Mouse (Mus musculus): Measurements from ENCODE around the gene Btrc.

DNA sequence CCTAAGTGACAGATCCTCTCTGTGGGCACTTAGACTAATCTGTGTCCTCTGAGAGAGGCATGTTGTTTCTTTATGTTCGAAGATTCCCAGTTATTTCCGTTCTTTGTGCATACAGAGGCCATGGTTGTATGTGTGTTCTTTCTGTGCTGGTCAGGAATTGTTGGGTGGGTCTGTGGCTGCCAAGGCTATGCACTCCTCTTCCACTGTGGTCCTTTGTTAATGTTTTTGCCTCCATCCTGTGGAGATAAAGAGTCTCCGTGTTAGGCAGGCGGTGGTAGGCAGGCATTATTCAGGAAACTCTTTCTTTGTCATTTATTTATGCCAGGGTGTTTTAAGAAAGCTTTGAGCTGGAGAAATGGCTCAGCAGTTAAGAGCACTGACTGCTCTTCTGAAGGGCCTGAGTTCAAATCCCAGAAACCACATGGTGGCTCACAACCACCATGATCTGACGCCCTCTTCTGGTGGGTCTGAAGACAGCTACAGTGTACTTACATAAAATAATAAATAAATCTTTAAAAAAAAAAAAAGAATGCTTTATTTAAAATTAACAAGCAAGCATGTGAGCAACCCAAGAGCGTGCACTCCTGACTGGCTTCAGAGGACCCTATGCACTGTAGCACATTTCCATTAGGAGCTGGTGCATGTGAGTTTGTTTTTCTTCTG lies 67.6 kb downstream of the Btrc start:
- TF ChIP-seq CTCF (IDR thresholded peaks at IDR 0.05; ENCODE audit: low read depth) (no peak), EP300 (IDR thresholded peaks at IDR 0.05; ENCODE audit: low read depth) (no peak)
